Comparison of ENCODE assay signal across 22 mouse cellular contexts in the genomic region with DNA sequence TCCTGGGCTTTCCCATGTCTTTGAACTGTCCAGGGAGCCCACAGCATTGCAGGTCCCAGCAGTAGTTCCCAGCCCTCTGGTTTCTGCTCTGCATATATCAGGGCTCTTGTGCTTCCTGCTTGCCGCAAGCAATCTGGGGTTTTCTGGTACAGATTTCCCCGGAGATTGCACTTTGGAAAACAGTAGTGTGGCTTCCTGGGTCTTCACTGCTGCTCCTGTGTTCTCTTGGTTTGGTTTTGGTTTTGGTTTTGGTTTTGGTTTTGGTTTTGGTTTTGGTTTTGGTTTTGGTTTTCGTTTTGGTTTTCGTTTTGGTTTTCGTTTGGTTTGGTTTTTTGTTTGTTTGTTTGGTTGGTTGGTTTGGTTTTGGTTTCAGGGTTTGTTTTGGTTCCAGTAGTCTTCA.
"Had no signal": no experiment of that assay in that cellular context is flagged by ENCODE, and none has a peak within 500 bp of the region (broad histone marks: within the 10 kb centered on the region; RNA-seq: fewer than 3 reads in every experiment).

No protein-coding gene starts in this region.

- H3K9me3 ChIP-seq: heart, embryonic 10.5 days; heart, embryonic 12.5 days; kidney, embryonic 15.5 days; limb, embryonic 15.5 days; liver, embryonic 12.5 days had no signal

- H3K9ac ChIP-seq: heart, embryonic 12.5 days; hindbrain, embryonic 12.5 days; hindbrain, embryonic 14.5 days; kidney, embryonic 15.5 days; limb, embryonic 13.5 days; limb, embryonic 15.5 days; liver, embryonic 12.5 days had no signal

- ATAC-seq: liver, embryonic 12.5 days had no signal

- DNase-seq: gastrocnemius, postnatal 10 days; gastrocnemius, postnatal 25 days; heart, adult 18-20 months; heart, postnatal 10 days; heart, postnatal 4 days; kidney, adult 11 months; kidney, adult 8-10 months; kidney, postnatal 14 days; kidney, postnatal 36 days; layer of hippocampus, adult 9-11 months; layer of hippocampus, postnatal 36 days; left cerebral cortex, postnatal 4 days had no signal

- H3K36me3 ChIP-seq: heart, embryonic 12.5 days; hindbrain, embryonic 10.5 days; hindbrain, embryonic 12.5 days; kidney, embryonic 15.5 days; limb, embryonic 15.5 days; liver, embryonic 12.5 days had no signal

- H3K27me3 ChIP-seq: heart, embryonic 12.5 days; hindbrain, embryonic 12.5 days; kidney, embryonic 15.5 days; limb, embryonic 13.5 days; limb, embryonic 15.5 days; liver, embryonic 12.5 days had no signal

- H3K4me3 ChIP-seq: heart, embryonic 10.5 days; heart, embryonic 12.5 days; hindbrain, embryonic 10.5 days; hindbrain, embryonic 12.5 days; kidney, embryonic 15.5 days; limb, embryonic 13.5 days; limb, embryonic 15.5 days; liver, embryonic 12.5 days had no signal

- H3K27ac ChIP-seq: gastrocnemius, adult 2 months; hindbrain, embryonic 10.5 days; hindbrain, embryonic 12.5 days; hindbrain, embryonic 14.5 days; limb, embryonic 13.5 days; limb, embryonic 15.5 days; liver, embryonic 12.5 days had no signal

- H3K4me2 ChIP-seq: heart, embryonic 12.5 days; hindbrain, embryonic 12.5 days; hindbrain, embryonic 14.5 days; kidney, embryonic 15.5 days; limb, embryonic 13.5 days; limb, embryonic 15.5 days; liver, embryonic 12.5 days had no signal

- H3K4me1 ChIP-seq: liver, embryonic 12.5 days had no signal
